Mouse (Mus musculus) cerebellum, adult 11 months (tissue): Measurements from ENCODE around the gene Cpt1b.

Experiments used
- DNase-seq: peaks from one replicate; pipeline ENCODE4 v3.0.0; 2022

Gene Cpt1b

DNA sequence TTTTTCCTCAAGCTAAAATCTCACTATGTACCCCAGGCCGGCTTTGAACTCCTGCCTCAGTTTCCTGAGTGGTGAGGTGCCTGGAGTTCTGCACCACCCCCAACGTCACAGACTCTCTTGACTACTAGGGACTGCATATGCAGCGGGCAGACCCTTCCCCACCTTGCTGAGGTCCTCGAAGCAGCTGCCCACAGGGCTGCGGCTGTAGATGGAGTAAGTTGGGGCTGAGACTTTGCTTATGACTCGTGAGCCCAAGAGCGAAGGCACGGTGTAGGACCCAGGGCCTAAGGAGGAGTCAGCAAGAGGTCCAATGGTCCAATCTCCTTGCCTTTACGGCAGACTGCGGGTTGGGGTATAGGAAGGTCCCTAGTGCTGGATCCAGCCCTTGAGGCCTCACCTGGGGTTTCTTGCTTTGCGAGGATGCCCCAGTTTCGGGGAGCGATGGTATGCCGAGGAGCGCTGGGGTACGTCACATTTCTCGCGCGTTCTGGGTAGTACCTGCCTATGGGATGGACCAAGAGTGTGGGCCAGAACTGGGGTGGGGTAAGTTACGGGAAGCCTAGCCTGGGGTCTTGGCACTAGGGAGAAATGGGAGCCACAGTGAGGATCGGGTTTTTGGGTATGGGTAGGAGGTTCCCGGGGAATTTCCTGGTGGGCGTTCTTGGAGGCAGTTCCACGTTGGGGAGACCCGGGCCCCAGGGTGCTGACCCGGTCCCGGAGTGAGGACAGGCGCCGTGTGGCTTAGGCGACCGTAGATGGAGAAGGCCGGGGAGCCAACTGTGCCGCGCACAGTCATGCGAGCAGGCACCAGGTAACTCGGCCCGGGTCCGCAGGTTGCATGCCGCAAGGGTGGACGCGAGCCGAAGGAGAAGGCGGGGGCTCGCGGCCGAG is 47.5 kb downstream of the Cpt1b start:
- peak; percentile 57 for DNase-seq

DNA sequence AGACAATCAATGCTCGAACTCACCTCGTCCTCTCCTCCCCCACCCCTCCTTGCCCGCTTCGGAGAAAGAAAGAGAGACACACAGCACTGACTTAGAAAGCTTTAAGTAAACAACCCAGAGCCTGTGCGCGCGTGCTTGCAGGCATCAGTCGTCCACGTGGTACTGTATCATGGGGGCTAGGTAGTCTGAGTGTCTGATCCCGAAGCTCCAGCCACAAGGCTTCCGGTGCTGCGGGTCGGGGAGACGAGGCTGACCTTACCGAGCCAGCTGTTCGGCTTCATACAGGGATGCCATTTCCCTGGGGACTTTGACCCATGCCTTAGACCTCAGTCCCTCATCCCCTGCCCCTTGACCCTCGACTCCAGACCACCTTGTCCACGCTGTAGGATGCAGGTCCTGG is 48.3 kb downstream of the Cpt1b start:
- no peak for DNase-seq

DNA sequence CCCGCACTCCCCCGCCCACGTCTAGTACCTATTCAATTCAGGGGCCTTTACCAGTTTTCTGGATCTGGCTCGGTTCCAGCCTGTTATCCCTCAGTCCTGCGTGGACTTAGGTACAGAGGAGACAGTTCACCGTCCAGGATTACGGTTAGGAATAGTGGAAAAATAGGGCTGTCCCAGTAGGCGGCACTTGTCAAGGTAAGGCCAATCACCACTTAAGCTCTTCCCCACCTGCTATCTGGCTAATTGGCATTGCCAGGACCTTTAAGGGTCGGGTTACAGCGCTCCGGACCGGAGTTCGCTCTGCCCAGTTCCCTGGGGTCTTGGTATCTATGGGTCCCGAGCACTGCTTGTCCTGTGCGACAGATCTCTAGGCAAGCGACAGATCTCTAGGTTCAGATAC is 48.7 kb downstream of the Cpt1b start, which contains the start of gene Tymp:
Tymp (minus strand) TSS at position 83 of the 400 bp plus-strand sequence.
- DNase-seq, result no peak

DNA sequence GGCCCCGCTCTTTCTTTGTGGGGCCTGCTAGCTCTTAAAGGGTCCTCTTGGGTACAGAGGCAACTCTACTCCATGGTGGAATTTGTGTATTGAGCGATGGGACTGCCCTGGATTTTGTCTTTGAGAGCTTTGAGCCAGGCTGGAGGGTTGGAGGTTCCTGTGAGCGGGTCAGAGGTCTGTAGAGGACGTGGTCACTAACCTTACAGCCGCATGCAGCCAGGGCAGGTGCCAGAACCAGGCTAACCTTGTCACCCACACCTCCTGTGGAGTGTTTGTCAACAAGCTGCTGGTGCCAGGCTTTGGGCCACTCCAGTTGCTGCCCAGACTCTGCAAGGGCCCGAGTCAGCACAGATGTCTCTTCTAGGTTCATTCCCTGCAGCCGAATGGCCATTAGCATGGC is 49.6 kb downstream of the Cpt1b start:
- DNase-seq, result no peak

DNA sequence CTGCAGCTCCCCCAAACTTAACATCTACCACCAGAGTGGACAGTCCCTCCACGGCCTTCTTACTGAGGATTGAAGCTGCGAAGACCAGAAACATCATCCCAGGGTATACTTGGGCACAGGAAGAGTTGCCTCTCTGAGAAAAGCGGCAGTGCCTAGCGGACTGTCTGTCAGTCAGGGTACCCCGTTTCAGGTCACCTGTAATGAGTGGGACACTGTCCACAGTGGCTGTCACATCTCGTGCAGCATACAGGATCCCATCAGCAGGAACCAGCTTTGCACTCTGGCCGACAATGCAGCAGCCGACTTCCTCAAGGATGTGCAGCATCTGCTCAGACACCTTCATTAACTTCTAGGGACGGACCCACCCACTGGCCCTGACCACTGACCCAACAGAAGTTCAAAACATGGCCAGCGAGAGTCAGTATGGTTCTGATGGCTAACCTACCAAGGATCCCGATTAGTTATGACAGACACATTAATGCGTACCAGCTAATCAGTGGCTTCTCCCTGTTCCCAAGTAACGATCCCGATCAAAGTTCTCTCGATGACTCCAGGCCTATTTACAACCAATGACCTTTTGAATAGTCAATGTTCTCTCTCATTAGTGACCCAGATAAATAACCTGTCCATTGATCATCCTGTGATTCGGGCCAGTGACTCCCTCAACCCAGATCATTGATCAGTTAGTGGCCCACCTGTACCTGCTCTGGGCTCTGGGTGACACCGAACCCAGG is 50.7 kb downstream of the Cpt1b start:
- DNase-seq, result no peak

DNA sequence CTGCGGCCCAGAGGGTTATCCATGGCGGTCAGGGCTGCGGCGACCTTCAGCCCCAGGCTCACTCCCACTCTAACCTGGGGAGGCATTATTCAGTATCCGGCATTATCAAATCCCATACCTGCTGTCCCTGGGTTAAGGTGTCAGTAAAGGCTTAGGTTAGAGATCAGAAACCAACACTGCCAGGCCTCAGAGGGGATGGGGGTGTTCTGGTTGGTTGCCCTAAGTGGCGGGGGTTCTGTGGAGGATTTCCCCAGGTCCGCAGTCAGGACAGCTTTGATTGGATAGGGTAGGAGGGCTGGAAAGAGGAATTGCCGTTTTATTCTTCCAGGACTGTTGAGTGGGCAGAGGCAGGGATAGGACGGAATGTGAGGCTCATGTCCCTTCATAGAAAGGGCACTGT is 51.3 kb downstream of the Cpt1b start:
- DNase-seq, result no peak

DNA sequence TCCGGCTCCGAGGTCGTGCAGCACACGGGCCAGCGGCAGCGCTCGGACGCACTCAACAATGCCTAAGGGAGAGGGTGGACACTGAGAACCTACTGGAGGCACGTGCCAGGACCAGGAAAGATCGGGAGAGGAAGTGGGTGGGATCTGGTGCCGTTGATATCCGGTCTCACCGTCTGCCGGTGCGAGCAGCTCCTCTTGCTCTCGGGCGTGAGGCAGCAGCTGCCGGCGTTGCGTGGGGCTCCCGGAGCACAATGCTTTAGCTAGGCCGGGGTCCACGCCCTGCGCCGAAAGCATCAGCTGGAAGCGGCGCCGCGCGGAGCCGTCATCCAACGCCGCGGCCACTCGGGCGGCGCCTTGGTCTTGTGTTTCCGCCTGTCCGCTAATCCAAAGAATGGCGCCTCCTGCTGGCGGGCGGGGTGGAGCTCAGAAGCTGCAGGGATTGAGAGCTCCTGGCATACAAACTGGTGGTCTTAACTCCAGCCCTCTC is 51.9 kb downstream of the Cpt1b start, which contains the start of gene Sco2:
Sco2 (minus strand) TSS at position 85 of the 487 bp plus-strand sequence.
- peak; percentile 91 for DNase-seq

DNA sequence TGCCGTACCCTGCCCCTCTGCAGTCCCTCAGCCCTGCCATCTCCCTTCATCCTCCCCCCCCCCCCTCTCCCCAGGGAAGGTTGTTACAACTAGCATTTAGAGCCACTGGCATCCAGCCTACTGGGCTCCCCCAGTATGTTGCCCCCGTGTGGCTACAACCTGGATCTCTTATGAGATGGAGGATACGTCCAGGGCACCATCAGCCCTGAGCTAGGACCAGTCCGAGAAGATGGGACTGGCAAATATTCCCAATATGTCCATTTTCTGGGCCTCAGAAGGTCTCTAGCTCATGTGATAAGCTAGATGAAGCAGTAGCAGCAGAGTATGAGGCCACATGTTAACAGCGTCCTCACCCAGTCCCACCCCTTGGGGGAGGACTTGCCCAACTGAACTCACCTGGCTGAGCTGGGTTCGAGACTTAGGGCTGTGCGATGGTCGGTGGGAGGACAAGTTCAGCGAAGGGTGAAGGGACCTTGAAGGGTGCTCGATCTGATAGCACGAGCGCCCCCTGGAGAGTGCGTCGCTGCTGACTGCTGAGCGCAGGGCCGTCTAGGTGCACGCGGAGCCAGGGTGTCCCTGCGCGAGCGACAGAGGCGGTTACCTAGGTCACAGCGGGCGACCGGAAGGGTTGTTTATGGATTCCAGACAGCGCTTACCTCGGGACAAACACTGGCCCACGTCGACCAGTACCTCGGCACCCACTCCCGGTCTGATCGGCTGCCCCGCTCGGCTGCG is 52.5 kb downstream of the Cpt1b start:
- DNase-seq, result peak; percentile 80

DNA sequence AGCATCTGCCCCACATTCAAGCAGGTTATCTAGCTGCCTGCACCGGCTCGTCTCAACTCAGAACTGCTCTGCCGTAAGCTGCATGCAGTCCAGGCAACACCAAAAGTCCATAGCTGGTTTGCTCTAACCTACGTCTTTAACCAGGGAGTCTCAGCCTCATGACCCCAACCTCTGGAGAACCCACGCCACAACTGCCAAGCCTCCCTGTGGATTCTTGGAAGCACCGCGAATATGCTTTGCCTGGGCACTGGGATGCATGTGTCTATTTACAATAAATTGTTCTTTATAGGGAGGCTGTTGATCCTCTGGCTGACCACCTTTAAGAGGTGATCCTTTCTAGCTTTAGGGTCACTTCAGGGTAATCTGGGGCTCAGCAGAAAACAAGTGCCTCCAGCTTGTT is 53.1 kb downstream of the Cpt1b start:
- no peak for DNase-seq

DNA sequence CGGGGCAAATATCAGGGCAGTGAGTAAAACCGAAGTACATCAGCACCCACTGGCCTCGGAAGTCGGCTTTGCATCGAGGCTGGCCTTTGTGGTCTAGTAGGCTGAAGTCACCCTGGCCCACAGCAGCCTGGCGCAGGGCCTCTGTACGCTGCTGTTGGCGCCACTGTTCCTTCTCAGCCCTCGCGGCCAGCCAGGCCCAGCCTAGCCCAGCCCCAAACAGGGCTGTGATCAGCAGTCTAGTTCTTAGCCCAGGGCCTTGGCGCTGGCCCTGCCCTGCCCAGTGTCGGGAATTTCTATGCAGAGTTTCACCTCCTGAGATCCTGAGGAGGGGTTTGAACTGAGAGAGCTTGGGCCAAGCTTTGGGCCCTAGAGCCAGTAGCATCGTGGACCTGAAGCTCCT is 53.6 kb downstream of the Cpt1b start:
- DNase-seq, result no peak
